Mouse (Mus musculus): ENCODE data around the gene Zfp277. TPM values are rescaled to one million over a fixed set of nuclear protein-coding genes. Genes with fewer than 3 reads are reported as not detected.

Gene Zfp277
- polyA plus RNA-seq, 1 experiment from 2014 or later, result 20.1 TPM

- CTCF ChIA-PET, result no interaction called here
- POLR2A ChIA-PET, result no interaction called here
- H3K27me3 ChIP-seq, result no peaks in the 10 kb centered on the region
- in situ Hi-C loops (cut with MboI; ENCODE audit: low pct_unique_long_range_greater_than_20kb), result no loop called here
- ATAC-seq (no peak), DNase-seq (ENCODE audit: low read depth, low spot score) (no peak)
- TF ChIP-seq CTCF (IDR thresholded peaks at IDR 0.05), result no peak
These were observed 141.7 kb downstream of the Zfp277 start for GRCm38 (mm10) chr12:40303960-40304359.

GRCm38 (mm10) chr12:40298636-40299035, 147.1 kb downstream of the Zfp277 start:
- ATAC-seq (no peak), DNase-seq (ENCODE audit: low read depth, low spot score) (no peak)
- no peaks in the 10 kb centered on the region for H3K27me3 ChIP-seq
- POLR2A ChIA-PET, result no interaction called here
- CTCF ChIA-PET, result interaction anchor here (1.4 kb wide), 1 partner anchor 21 kb away, joined by 4 read pairs; no protein-coding TSS in a partner anchor
- in situ Hi-C loops (cut with MboI; ENCODE audit: low pct_unique_long_range_greater_than_20kb), result no loop called here
- TF ChIP-seq CTCF (IDR thresholded peaks at IDR 0.05), result no peak

GRCm38 (mm10) chr12:40286539-40286938, 159.2 kb downstream of the Zfp277 start:
- ChIA-PET POLR2A (interaction anchor here (0.7 kb wide), 1 partner anchor 185 kb away, joined by 3 read pairs; no protein-coding TSS in a partner anchor), CTCF (no interaction called here)
- TF ChIP-seq CTCF (IDR thresholded peaks at IDR 0.05), result no peak
- ATAC-seq (no peak), DNase-seq (ENCODE audit: low read depth, low spot score) (no peak)
- H3K27me3 ChIP-seq, result no peaks in the 10 kb centered on the region
- in situ Hi-C loops (cut with MboI; ENCODE audit: low pct_unique_long_range_greater_than_20kb), result no loop called here

GRCm38 (mm10) chr12:40280596-40281325, 164.9 kb downstream of the Zfp277 start:
- ATAC-seq (no peak), DNase-seq (ENCODE audit: low read depth, low spot score) (no peak)
- ChIA-PET CTCF (no interaction called here), POLR2A (no interaction called here)
- in situ Hi-C loops (cut with MboI; ENCODE audit: low pct_unique_long_range_greater_than_20kb), result no loop called here
- TF ChIP-seq CTCF (IDR thresholded peaks at IDR 0.05), result no peak
- H3K27me3 ChIP-seq, result no peaks in the 10 kb centered on the region

GRCm38 (mm10) chr12:40277581-40277980, 168.1 kb downstream of the Zfp277 start:
- in situ Hi-C loops (cut with MboI; ENCODE audit: low pct_unique_long_range_greater_than_20kb), result no loop called here
- no peaks in the 10 kb centered on the region for H3K27me3 ChIP-seq
- CTCF ChIA-PET, result no interaction called here
- no peak for TF ChIP-seq CTCF (IDR thresholded peaks at IDR 0.05)
- POLR2A ChIA-PET, result no interaction called here
- ATAC-seq (no peak), DNase-seq (ENCODE audit: low read depth, low spot score) (no peak)

- in situ Hi-C loops (cut with MboI; ENCODE audit: low pct_unique_long_range_greater_than_20kb), result no loop called here
- ChIA-PET CTCF (no interaction called here), POLR2A (interaction anchor here (0.6 kb wide), 1 partner anchor 158 kb away, joined by 3 read pairs; no protein-coding TSS in a partner anchor)
- ATAC-seq, result no peak
- no peak for DNase-seq (ENCODE audit: low read depth, low spot score)
- H3K27me3 ChIP-seq, result no peaks in the 10 kb centered on the region
- no peak for TF ChIP-seq CTCF (IDR thresholded peaks at IDR 0.05)
These were observed 170.8 kb downstream of the Zfp277 start for GRCm38 (mm10) chr12:40274931-40275330.

- POLR2A ChIA-PET, result no interaction called here
- no peak for TF ChIP-seq CTCF (IDR thresholded peaks at IDR 0.05)
- in situ Hi-C loops (cut with MboI; ENCODE audit: low pct_unique_long_range_greater_than_20kb), result no loop called here
- DNase-seq (ENCODE audit: low read depth, low spot score), result no peak
- H3K27me3 ChIP-seq, result no peaks in the 10 kb centered on the region
- no peak for ATAC-seq
- CTCF ChIA-PET, result no interaction called here
These were observed 172.4 kb downstream of the Zfp277 start for GRCm38 (mm10) chr12:40273339-40273738.

- in situ Hi-C loops (cut with MboI; ENCODE audit: low pct_unique_long_range_greater_than_20kb), result no loop called here
- no peak for TF ChIP-seq CTCF (IDR thresholded peaks at IDR 0.05)
- no peaks in the 10 kb centered on the region for H3K27me3 ChIP-seq
- DNase-seq (ENCODE audit: low read depth, low spot score) (no peak), ATAC-seq (no peak)
- POLR2A ChIA-PET, result no interaction called here
- CTCF ChIA-PET, result interaction anchor here (1.8 kb wide), 1 partner anchor 16 kb away, joined by 5 read pairs; no protein-coding TSS in a partner anchor
These were observed 173.0 kb downstream of the Zfp277 start for GRCm38 (mm10) chr12:40272710-40273109.

GRCm38 (mm10) chr12:40268313-40268712, 177.4 kb downstream of the Zfp277 start:
- TF ChIP-seq CTCF (IDR thresholded peaks at IDR 0.05), result no peak
- CTCF ChIA-PET, result no interaction called here

More at GRCm38 (mm10) chr12:40268313-40268712, 177.4 kb downstream of the Zfp277 start:
- POLR2A ChIA-PET, result interaction anchor here (0.7 kb wide), 1 partner anchor 93 kb away, joined by 3 read pairs; no protein-coding TSS in a partner anchor
- H3K27me3 ChIP-seq, result no peaks in the 10 kb centered on the region
- ATAC-seq, result no peak
- no peak for DNase-seq (ENCODE audit: low read depth, low spot score)
- in situ Hi-C loops (cut with MboI; ENCODE audit: low pct_unique_long_range_greater_than_20kb), result no loop called here

Other genes with a start within 250 kb of the Zfp277 start
- gene Lsmem1, start 246.4 kb downstream of the Zfp277 start, polyA plus RNA-seq (2021), result not detected
- 95.5 TPM for gene Ifrd1, start 197.4 kb downstream of the Zfp277 start, polyA plus RNA-seq (2021)
- gene Dock4, start 50 bp upstream of the Zfp277 start, polyA plus RNA-seq (2021), result 2.9 TPM